Mouse (Mus musculus) liver, embryonic 12.5 days (tissue): ENCODE results near the gene Adprhl1. TPM values are rescaled to one million over a fixed set of nuclear protein-coding genes. Genes with fewer than 3 reads are reported as not detected.
A peak's percentile ranks its signal among the peaks of the same experiment; 100 is the strongest.

ENCODE experiments used
- ATAC-seq: fragments of 200-750 bp; cut with Nextera tagmentation; 2 replicates; pipeline ENCODE4 v1.8.0; 2017; ENCODE audit warnings: moderate number of reproducible peaks, mild to moderate bottlenecking, moderate library complexity
- H3K27ac ChIP-seq: fragments of 300-500 bp; sonication (generic); 2 replicates; pipeline ENCODE4 v1.5.1; 2016; ENCODE audit warnings: mild to moderate bottlenecking
- H3K27me3 ChIP-seq: fragments of 300-500 bp; sonication (generic); replicated peaks from 2 replicates; pipeline ENCODE4 v1.6.1; 2016; ENCODE audit warnings: mild to moderate bottlenecking, moderate library complexity
- H3K36me3 ChIP-seq: fragments of 300-500 bp; sonication (generic); 2 replicates; pipeline ENCODE4 v1.6.1; 2016; ENCODE audit warnings: mild to moderate bottlenecking, moderate library complexity
- H3K4me1 ChIP-seq: fragments of 300-500 bp; sonication (generic); 2 replicates; pipeline ENCODE4 v1.6.1; 2016
- H3K4me2 ChIP-seq: fragments of 300-500 bp; sonication (generic); 2 replicates; pipeline ENCODE4 v1.6.1; 2016; ENCODE audit warnings: mild to moderate bottlenecking, moderate library complexity
- H3K4me3 ChIP-seq: fragments of 300-500 bp; sonication (generic); 2 replicates; pipeline ENCODE4 v1.5.1; 2016; ENCODE audit warnings: mild to moderate bottlenecking, moderate library complexity
- H3K9ac ChIP-seq: fragments of 300-500 bp; sonication (generic); 2 replicates; pipeline ENCODE4 v1.6.1; 2016; ENCODE audit warnings: mild to moderate bottlenecking, moderate library complexity
- H3K9me3 ChIP-seq: fragments of 300-500 bp; sonication (generic); replicated peaks from 2 replicates; pipeline ENCODE4 v1.6.1; 2016; ENCODE audit warnings: mild to moderate bottlenecking, moderate library complexity
- WGBS: fragments of 180-500 bp; shearing (Covaris S2); methylation state at CpG from one replicate; pipeline ENCODE4 v1.1.7; 2016; ENCODE audit not compliant: insufficient replicate concordance; 5-methylcytosine and 5-hydroxymethylcytosine counted together
- polyA plus RNA-seq: library from polyadenylated mRNA; unstranded; fragments of >200 nt; fragmentation: Nextera tagmentation; extraction: Ambion mirVana; gene quantifications from 2 replicates; pipeline ENCODE4 v1.2.1, GENCODE M21; 2016

Gene Adprhl1
- polyA plus RNA-seq, 1 experiment from 2014 or later: not detected

DNA sequence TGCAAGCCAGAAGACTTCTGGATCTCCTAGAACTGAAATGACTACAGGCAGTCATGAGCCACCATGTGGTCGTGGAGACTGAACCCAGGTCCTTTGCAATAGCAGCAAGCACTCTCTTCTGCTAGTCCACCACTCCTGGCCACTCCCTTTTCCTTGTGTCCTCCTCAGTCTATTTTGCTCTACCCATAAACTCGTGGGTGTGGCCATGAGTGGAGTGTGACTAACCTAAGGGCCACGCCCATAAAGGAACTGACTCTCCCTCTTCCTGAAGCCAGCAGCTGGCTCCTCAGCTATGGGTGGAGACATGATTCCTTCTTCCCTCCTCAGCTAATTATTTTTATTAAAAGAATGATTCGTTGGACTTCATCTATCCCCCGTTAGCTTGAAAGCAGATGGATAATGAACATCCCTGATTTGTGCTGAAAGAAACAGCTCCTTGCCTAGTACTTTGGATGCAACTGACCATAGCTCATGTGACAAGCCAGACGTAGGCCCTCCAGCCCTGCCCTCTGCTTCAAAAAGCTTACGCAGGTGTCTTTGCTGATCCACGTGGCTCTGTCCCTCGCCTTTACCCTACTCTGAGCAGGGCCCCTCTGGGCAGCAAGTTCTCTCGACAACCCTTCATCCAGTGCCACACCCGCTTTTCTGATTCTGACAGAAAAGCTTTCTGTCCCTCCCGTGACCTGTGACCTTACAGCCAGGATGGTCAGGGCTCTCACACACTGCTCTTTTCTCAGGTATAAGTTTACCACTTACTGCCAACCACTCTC lies 49.4 kb downstream of the Adprhl1 start:
- H3K9me3 ChIP-seq: no peaks in the 10 kb centered on the region
- H3K36me3 ChIP-seq: peaks cover 10% of the 10 kb centered on the region
- peak overlapping the region; percentile 98 for H3K4me2 ChIP-seq
- ATAC-seq: peak; percentile 48
- H3K9ac ChIP-seq: peak overlapping the region; percentile 42
- WGBS: 50% methylated on average over 12 of the region's 12 CpGs
- H3K27me3 ChIP-seq: peaks cover 8% of the 10 kb centered on the region; the same call in 1 of the 2 replicates
- H3K27ac ChIP-seq: peak overlapping the region; percentile 98
- H3K4me1 ChIP-seq: peaks cover 89% of the 10 kb centered on the region
- H3K4me3 ChIP-seq: peak overlapping the region; percentile 93

DNA sequence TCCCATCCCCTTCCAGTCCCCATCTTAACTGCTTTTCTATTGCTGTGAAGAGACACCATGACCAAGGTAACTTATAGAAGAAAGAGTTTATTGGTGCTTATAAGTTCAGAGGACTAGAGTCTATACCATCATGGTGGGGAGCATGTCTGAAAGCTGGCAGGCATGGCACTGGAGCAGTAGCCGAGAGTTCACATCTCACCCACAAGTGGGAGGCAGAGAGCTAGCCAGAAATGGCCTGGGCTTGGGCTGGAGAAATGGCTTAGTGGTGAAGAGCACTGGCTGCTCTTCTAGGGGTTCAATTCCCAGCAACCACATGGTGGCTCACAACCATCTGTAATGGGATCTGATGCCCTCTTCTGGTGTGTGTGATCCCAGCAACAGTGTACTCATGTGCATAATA lies 50.5 kb downstream of the Adprhl1 start:
- ATAC-seq: no peak
- Histone ChIP-seq H3K9me3 (no peaks in the 10 kb centered on the region), H3K27ac (peak overlapping the region; percentile 98), H3K9ac (peak overlapping the region; percentile 90), H3K27me3 (peaks cover 10% of the 10 kb centered on the region; the same call in 1 of the 2 replicates), H3K4me2 (peak overlapping the region; percentile 98), H3K4me3 (peak overlapping the region; percentile 93), H3K4me1 (peaks cover 89% of the 10 kb centered on the region), H3K36me3 (peaks cover 10% of the 10 kb centered on the region)
- WGBS: 64% methylated on average over 1 of the region's 1 CpGs

DNA sequence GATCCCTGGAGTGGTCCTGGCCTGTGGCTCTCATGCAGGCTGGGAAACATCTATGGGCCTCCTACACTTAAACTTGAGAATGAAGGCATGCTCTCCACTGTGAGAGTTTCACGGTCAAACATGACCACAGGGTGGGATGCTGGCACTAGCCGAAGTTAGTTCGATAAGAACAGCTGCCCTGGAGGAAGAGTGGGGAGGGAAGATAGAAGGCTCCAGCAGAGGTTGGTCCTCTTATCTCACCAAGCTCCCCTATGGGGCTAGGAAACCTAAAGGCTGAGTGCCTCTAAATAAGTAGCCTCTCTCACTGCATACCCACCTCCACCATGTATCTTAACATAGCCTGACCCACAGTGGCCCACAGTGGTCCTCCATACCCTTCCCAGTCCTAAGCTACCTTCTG lies 51.2 kb downstream of the Adprhl1 start:
- H3K4me3 ChIP-seq: peak overlapping the region; percentile 93
- H3K27me3 ChIP-seq: peaks cover 10% of the 10 kb centered on the region; the same call in 1 of the 2 replicates
- H3K27ac ChIP-seq: peak overlapping the region; percentile 98
- peak; percentile 86 for ATAC-seq
- 15% methylated on average over 3 of the region's 3 CpGs for WGBS
- H3K4me1 ChIP-seq: peaks cover 84% of the 10 kb centered on the region
- H3K9me3 ChIP-seq: no peaks in the 10 kb centered on the region
- H3K4me2 ChIP-seq: peak overlapping the region; percentile 98
- peaks cover 10% of the 10 kb centered on the region for H3K36me3 ChIP-seq
- H3K9ac ChIP-seq: peak overlapping the region; percentile 90

DNA sequence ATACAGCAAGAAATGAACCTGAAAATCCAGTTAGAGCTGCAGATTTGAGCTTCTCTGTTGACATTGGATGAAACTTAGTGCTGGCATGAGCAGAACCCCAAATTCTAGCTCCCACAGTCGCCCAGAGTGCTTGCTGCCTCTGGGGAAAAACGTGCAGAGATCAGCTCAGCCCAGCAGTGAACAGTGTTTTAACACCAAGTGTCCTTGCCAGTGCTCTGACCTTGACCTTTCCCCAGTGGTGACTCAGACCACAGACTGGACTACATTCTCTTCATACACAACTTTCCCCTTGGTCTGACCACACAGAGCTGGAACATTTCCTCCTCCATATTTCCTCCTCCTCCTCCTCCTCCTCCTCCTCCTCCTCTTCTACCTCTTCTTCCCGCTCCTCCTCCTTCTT lies 51.9 kb downstream of the Adprhl1 start:
- ATAC-seq: no peak
- 33% methylated on average over 3 of the region's 3 CpGs for WGBS
- Histone ChIP-seq H3K27ac (peak overlapping the region; percentile 98), H3K4me1 (peaks cover 76% of the 10 kb centered on the region), H3K9ac (peak overlapping the region; percentile 90), H3K9me3 (no peaks in the 10 kb centered on the region), H3K36me3 (peaks cover 10% of the 10 kb centered on the region), H3K4me2 (peak overlapping the region; percentile 98), H3K4me3 (peak overlapping the region; percentile 93), H3K27me3 (peaks cover 10% of the 10 kb centered on the region; the same call in 1 of the 2 replicates)

DNA sequence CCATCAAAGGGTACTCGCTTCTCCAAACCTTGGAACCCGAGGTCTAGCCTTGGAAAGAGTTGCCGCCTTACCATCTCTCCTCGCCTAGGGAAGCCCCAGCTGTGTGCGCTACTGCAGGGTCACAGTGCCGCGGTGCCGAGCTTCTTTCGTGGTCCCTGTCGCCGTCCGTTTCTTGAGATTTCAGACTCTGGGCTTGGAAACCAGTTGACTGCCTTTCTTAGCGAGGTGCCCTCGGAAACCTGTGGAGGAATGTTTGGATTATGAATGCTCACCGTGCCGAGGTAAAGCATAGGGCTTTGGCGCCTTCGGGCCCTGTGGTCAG lies 53.0 kb downstream of the Adprhl1 start:
- 3% methylated on average over 18 of the region's 18 CpGs for WGBS
- peak overlapping the region; percentile 93 for H3K4me3 ChIP-seq
- peaks cover 15% of the 10 kb centered on the region; the same call in 1 of the 2 replicates for H3K27me3 ChIP-seq
- H3K9me3 ChIP-seq: no peaks in the 10 kb centered on the region
- H3K27ac ChIP-seq: peak overlapping the region; percentile 98
- peaks cover 13% of the 10 kb centered on the region for H3K36me3 ChIP-seq
- H3K4me1 ChIP-seq: peaks cover 71% of the 10 kb centered on the region
- H3K4me2 ChIP-seq: peak overlapping the region; percentile 98
- ATAC-seq: peak; percentile 37; the same call in 1 of the 2 replicates
- H3K9ac ChIP-seq: peak overlapping the region; percentile 90

DNA sequence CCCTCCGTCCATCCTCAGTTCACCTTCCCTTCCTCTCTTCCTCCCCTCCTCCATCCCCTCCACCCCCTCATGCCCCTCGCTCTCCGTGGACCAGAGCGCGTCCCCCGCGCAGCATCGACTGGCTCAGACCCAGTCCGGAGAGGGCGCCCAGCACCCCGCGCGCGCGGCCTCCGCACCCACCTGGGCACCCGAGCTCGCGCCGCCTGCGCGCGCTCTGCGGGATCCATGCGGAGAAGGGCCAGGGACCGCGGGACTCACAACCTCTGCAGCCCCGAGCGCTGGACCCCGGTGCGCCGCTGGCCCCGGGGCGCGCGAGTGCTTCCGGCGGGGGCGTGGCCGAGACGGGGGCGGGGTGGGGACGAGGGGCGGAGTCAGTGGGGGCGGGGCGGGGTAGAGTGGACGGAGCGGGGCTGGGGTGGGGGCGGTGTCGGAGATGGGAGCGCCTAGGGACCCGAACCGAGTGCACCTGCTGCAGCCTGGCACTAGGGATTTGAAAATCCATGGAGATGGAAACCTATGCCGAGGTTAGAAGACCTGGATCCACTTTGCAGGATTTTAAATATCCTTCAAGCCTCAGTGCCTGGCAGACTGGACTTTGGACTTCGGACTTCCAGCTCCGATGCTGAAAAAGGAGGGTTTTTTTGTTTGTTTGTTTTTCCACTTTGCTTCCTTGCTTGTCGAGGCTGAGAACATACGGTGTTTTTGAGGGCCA lies 53.5 kb downstream of the Adprhl1 start, which contains the start of gene Grtp1:
Grtp1 (minus strand) TSS at position 320 of the 712 bp plus-strand sequence.
- peaks cover 71% of the 10 kb centered on the region for H3K4me1 ChIP-seq
- H3K27me3 ChIP-seq: peaks cover 20% of the 10 kb centered on the region; the same call in 1 of the 2 replicates
- WGBS: under 1% methylated on average over 53 of the region's 58 CpGs
- H3K27ac ChIP-seq: peak within 1 kb of the TSS; percentile 98
- H3K4me3 ChIP-seq: peak within 1 kb of the TSS; percentile 93
- H3K4me2 ChIP-seq: peak within 1 kb of the TSS; percentile 98
- peak; percentile 55 for ATAC-seq
- no peaks in the 10 kb centered on the region for H3K9me3 ChIP-seq
- peaks cover 13% of the 10 kb centered on the region for H3K36me3 ChIP-seq
- H3K9ac ChIP-seq: peak within 1 kb of the TSS; percentile 90

DNA sequence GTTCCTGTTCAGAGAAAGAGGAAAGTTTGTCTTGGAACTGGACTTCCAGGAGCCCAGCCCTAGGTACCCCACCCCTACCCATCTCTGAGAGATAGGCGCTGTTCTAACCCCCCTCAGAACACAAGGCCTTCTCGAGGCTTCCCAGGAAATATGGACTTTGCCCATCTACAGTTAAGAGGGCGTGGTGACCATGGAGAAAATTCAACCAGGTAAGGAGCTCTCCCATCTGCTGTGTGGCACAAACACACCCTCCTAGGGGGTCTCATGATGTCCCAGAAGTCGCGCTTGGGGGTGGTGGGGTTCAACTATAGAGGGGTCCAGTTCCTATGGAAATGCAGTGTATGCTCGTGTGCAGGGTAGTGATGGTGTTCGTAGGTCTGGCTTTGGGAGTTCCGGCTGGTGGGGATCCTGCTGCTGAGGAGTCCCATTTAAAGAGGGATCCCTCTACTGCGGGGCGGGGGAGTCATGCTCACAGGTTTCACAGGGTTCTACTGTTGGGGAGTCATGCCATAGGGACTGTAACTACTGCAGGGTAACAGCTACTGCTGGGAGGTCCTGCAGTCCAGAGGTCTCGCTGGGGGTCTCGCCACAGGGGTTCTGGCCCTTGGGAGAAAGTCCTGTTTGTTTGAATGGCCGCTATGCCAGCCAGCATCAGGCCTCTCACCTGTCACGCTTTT lies 54.4 kb downstream of the Adprhl1 start:
- H3K4me3 ChIP-seq: peak overlapping the region; percentile 93
- 26% methylated on average over 14 of the region's 14 CpGs for WGBS
- peaks cover 21% of the 10 kb centered on the region; the same call in 1 of the 2 replicates for H3K27me3 ChIP-seq
- H3K27ac ChIP-seq: no peak overlapping the region
- peak overlapping the region; percentile 98 for H3K4me2 ChIP-seq
- H3K4me1 ChIP-seq: peaks cover 69% of the 10 kb centered on the region
- H3K9me3 ChIP-seq: no peaks in the 10 kb centered on the region
- peaks cover 13% of the 10 kb centered on the region for H3K36me3 ChIP-seq
- no peak for ATAC-seq
- peak overlapping the region; percentile 90 for H3K9ac ChIP-seq

DNA sequence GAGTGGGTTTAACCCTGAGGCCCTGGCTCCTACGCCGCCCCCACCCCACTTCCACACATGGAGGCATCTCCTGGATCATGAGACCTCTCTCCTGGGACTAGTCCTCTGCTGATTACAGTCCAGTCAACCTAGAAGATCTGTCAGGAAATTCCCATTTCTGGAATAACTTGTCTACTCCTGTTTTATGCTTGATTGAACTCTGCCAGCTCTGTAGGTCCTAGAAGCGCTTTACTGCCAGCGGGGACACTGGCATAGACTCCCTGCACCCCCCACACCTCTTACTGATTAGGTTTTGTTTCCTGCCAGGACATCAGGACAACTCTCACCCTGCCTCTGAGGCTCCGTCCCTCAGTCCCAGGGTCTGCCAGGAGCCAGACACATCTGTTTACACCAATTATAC lies 56.5 kb downstream of the Adprhl1 start:
- H3K9me3 ChIP-seq: no peaks in the 10 kb centered on the region
- H3K9ac ChIP-seq: no peak overlapping the region; the same call in 1 of the 2 replicates
- no peak overlapping the region for H3K4me3 ChIP-seq
- H3K27me3 ChIP-seq: peaks cover 21% of the 10 kb centered on the region; the same call in 1 of the 2 replicates
- H3K4me1 ChIP-seq: peaks cover 57% of the 10 kb centered on the region
- WGBS: 82% methylated on average over 5 of the region's 5 CpGs
- H3K36me3 ChIP-seq: 0 out of 2 replicates have a peak, but pooled peaks cover 3% of the 10 kb centered on the region
- ATAC-seq: no peak
- no peak overlapping the region for H3K4me2 ChIP-seq
- no peak overlapping the region for H3K27ac ChIP-seq

DNA sequence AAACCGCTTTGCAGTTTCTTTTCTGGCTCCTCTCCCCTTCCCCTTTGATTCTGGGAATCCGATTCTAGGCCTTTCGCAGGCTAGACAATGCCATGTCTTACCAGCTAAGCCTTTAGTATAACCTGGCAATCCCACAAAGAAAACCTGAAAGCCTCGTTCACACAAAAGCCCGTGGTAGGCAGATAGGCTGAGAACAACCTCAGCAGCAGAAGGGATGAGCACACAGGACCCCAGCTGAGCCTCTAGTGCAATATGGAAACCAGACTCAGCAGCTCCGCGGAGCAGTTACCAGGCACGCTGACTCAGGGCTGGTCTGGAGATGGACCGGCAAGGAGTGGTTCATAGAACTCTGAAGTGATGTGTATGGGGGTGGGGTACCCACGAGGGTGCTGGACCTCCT lies 59.1 kb downstream of the Adprhl1 start:
- H3K4me2 ChIP-seq: no peak overlapping the region
- no peak overlapping the region for H3K9ac ChIP-seq
- no peak for ATAC-seq
- 56% methylated on average over 10 of the region's 10 CpGs for WGBS
- no peaks in the 10 kb centered on the region for H3K9me3 ChIP-seq
- peaks cover 39% of the 10 kb centered on the region for H3K4me1 ChIP-seq
- 0 out of 2 replicates have a peak, but pooled peaks cover 3% of the 10 kb centered on the region for H3K36me3 ChIP-seq
- no peak overlapping the region for H3K4me3 ChIP-seq
- H3K27ac ChIP-seq: no peak overlapping the region
- peaks cover 16% of the 10 kb centered on the region; the same call in 1 of the 2 replicates for H3K27me3 ChIP-seq

DNA sequence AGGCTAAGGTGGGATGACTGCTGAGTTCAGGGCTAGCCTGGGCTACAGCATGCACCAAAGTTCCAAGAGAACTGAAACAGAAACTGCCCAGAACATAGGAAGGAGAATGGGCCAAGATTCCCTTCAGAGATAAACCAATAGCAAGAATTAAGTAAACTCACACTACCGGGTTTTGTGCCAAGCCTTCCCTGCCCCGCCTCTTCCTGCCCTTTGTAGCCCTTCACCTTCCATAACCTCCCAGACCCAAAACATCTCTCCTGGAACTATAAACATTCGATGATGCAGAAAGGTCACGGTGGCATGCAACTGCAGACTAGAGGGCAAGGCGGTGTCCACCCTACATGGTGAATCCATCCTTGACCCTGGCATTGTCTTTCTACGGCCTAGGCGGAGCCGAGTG lies 63.7 kb downstream of the Adprhl1 start:
- Histone ChIP-seq H3K4me3 (no peak overlapping the region), H3K36me3 (peaks cover 6% of the 10 kb centered on the region; the same call in 1 of the 2 replicates), H3K4me1 (peaks cover 12% of the 10 kb centered on the region), H3K9me3 (no peaks in the 10 kb centered on the region), H3K27me3 (no peaks in the 10 kb centered on the region), H3K9ac (no peak overlapping the region), H3K4me2 (no peak overlapping the region), H3K27ac (no peak overlapping the region)
- WGBS: 80% methylated on average over 8 of the region's 8 CpGs
- no peak for ATAC-seq

DNA sequence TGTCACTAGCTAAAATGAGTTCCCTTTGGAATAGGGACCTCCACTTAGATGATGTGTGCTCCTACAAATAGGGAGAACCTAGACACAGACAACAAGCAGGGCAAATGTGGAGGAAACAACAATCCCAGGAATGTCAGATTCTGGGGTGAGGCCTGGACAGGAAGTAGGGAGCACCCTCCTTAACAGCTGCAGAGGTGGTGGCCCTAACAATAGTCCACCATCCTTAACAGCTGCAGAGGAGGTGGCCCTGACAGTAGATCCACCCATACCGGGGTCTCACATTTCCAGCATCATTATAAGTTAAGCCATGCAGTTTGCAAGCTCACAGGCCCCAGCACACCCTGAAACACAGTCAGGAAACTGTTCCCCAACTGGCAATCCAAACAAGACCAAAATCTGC lies 65.1 kb downstream of the Adprhl1 start:
- no peak overlapping the region for H3K27ac ChIP-seq
- H3K9ac ChIP-seq: no peak overlapping the region
- no peaks in the 10 kb centered on the region for H3K9me3 ChIP-seq
- peaks cover 7% of the 10 kb centered on the region; the same call in 1 of the 2 replicates for H3K4me1 ChIP-seq
- no peak for ATAC-seq
- WGBS: 83% methylated on average over 1 of the region's 1 CpGs
- H3K4me2 ChIP-seq: no peak overlapping the region
- H3K27me3 ChIP-seq: no peaks in the 10 kb centered on the region
- no peak overlapping the region for H3K4me3 ChIP-seq
- peaks cover 18% of the 10 kb centered on the region for H3K36me3 ChIP-seq
